Mouse (Mus musculus): ENCODE measurements around the gene Wipi2. TPM values are rescaled to one million over a fixed set of nuclear protein-coding genes. Genes with fewer than 3 reads are reported as not detected.

Gene Wipi2
- total and polyA plus RNA-seq, 2 experiments from 2014 or later = 19.6 to 37.2 TPM

- H3K9ac ChIP-seq (replicated peaks; ENCODE audit: low read depth, low read length) = no peak overlapping the region
- H3K27me3 ChIP-seq (ENCODE audit: control insufficient read depth, insufficient read depth, low read length) = no peaks in the 10 kb centered on the region
- 72% methylated on average over 3 of the region's 3 CpGs for WGBS
- DNase-seq (ENCODE audit: low spot score) (no peak), ATAC-seq (ENCODE audit: insufficient read depth, low read depth) (no peak)
- TF ChIP-seq EP300 (IDR thresholded peaks at IDR 0.05; ENCODE audit: low read depth) = no peak
- no peak for TF ChIP-seq CTCF (IDR thresholded peaks at IDR 0.05; ENCODE audit: low read depth)
- H3K36me3 ChIP-seq (replicated peaks; ENCODE audit: control insufficient read depth, insufficient read depth, low read length) = no peaks in the 10 kb centered on the region
- H3K4me1 ChIP-seq (ENCODE audit: control insufficient read depth, insufficient read depth) = no peaks in the 10 kb centered on the region
- H3K27ac ChIP-seq (ENCODE audit: low read depth) = no peak overlapping the region
- H3K4me3 ChIP-seq (ENCODE audit: low read depth, low read length) = no peak overlapping the region
- no peak overlapping the region for H3K4me2 ChIP-seq (ENCODE audit: low read depth, low read length)
- H3K9me3 ChIP-seq (replicated peaks; ENCODE audit: control insufficient read depth, low read length) = no peaks in the 10 kb centered on the region
These were observed 31.8 kb upstream of the Wipi2 start for GRCm38 (mm10) chr5:142595698-142596097.

- H3K4me1 ChIP-seq (ENCODE audit: control insufficient read depth, insufficient read depth) = no peaks in the 10 kb centered on the region
- H3K9me3 ChIP-seq (replicated peaks; ENCODE audit: control insufficient read depth, low read length) = no peaks in the 10 kb centered on the region
- no peak overlapping the region for H3K4me3 ChIP-seq (ENCODE audit: low read depth, low read length)
- no peaks in the 10 kb centered on the region for H3K27me3 ChIP-seq (ENCODE audit: control insufficient read depth, insufficient read depth, low read length)
- no peak overlapping the region for H3K4me2 ChIP-seq (ENCODE audit: low read depth, low read length)
- WGBS = 71% methylated on average over 6 of the region's 6 CpGs
- no peaks in the 10 kb centered on the region for H3K36me3 ChIP-seq (replicated peaks; ENCODE audit: control insufficient read depth, insufficient read depth, low read length)
- H3K27ac ChIP-seq (ENCODE audit: low read depth) = no peak overlapping the region
- H3K9ac ChIP-seq (replicated peaks; ENCODE audit: low read depth, low read length) = no peak overlapping the region
- no peak for ATAC-seq (ENCODE audit: insufficient read depth, low read depth)
- DNase-seq (ENCODE audit: low spot score) = no peak
- TF ChIP-seq CTCF (IDR thresholded peaks at IDR 0.05; ENCODE audit: low read depth) (no peak), EP300 (IDR thresholded peaks at IDR 0.05; ENCODE audit: low read depth) (no peak)
These were observed 30.8 kb upstream of the Wipi2 start for GRCm38 (mm10) chr5:142596723-142597122.

- ATAC-seq (ENCODE audit: insufficient read depth, low read depth) = no peak
- Histone ChIP-seq H3K4me1 (ENCODE audit: control insufficient read depth, insufficient read depth) (no peaks in the 10 kb centered on the region), H3K36me3 (replicated peaks; ENCODE audit: control insufficient read depth, insufficient read depth, low read length) (no peaks in the 10 kb centered on the region), H3K4me3 (ENCODE audit: low read depth, low read length) (no peak overlapping the region), H3K9ac (replicated peaks; ENCODE audit: low read depth, low read length) (no peak overlapping the region), H3K9me3 (replicated peaks; ENCODE audit: control insufficient read depth, low read length) (no peaks in the 10 kb centered on the region), H3K4me2 (ENCODE audit: low read depth, low read length) (no peak overlapping the region), H3K27me3 (ENCODE audit: control insufficient read depth, insufficient read depth, low read length) (no peaks in the 10 kb centered on the region), H3K27ac (ENCODE audit: low read depth) (no peak overlapping the region)
- TF ChIP-seq CTCF (IDR thresholded peaks at IDR 0.05; ENCODE audit: low read depth) = no peak
- TF ChIP-seq EP300 (IDR thresholded peaks at IDR 0.05; ENCODE audit: low read depth) = no peak
- no peak for DNase-seq (ENCODE audit: low spot score)
- 62% methylated on average over 6 of the region's 6 CpGs for WGBS
These were observed 29.7 kb upstream of the Wipi2 start for GRCm38 (mm10) chr5:142597648-142598390.

- no peaks in the 10 kb centered on the region for H3K36me3 ChIP-seq (replicated peaks; ENCODE audit: control insufficient read depth, insufficient read depth, low read length)
- DNase-seq (ENCODE audit: low spot score) (no peak), ATAC-seq (ENCODE audit: insufficient read depth, low read depth) (no peak)
- H3K27me3 ChIP-seq (ENCODE audit: control insufficient read depth, insufficient read depth, low read length) = peaks cover 29% of the 10 kb centered on the region
- no peak overlapping the region for H3K27ac ChIP-seq (ENCODE audit: low read depth)
- no peak overlapping the region for H3K9ac ChIP-seq (replicated peaks; ENCODE audit: low read depth, low read length)
- 0 out of 2 replicates have a peak, but pooled peaks cover 4% of the 10 kb centered on the region for H3K4me1 ChIP-seq (ENCODE audit: control insufficient read depth, insufficient read depth)
- no peak overlapping the region for H3K4me3 ChIP-seq (ENCODE audit: low read depth, low read length)
- WGBS = 75% methylated on average over 7 of the region's 7 CpGs
- TF ChIP-seq CTCF (IDR thresholded peaks at IDR 0.05; ENCODE audit: low read depth) (no peak), EP300 (IDR thresholded peaks at IDR 0.05; ENCODE audit: low read depth) (no peak)
- no peaks in the 10 kb centered on the region for H3K9me3 ChIP-seq (replicated peaks; ENCODE audit: control insufficient read depth, low read length)
- no peak overlapping the region for H3K4me2 ChIP-seq (ENCODE audit: low read depth, low read length)
These were observed 23.1 kb upstream of the Wipi2 start for GRCm38 (mm10) chr5:142604379-142604778.

DNA sequence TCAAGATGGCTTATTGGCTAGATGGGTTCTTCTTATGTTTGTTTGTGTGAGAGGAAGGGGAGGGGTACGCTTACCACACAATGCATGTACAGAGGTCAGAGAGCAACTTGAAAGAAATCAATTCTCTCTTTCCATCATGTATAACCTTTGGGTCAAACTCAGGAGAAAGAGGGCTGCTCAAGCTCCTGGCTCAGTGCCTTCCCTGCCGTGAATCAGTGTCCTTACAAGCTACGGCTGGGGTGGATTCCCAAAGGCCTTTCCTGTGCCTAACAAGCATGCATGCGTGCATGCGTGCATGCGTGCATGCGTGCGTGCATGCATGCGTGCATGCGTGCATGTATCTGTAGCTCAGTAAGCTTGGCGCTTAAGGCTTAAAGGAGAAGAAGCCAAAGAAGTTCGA is 22.2 kb upstream of the Wipi2 start:
- H3K27me3 ChIP-seq (ENCODE audit: control insufficient read depth, insufficient read depth, low read length) = peaks cover 35% of the 10 kb centered on the region

More for the DNA sequence above, 22.2 kb upstream of the Wipi2 start:
- no peak overlapping the region for H3K9ac ChIP-seq (replicated peaks; ENCODE audit: low read depth, low read length)
- H3K27ac ChIP-seq (ENCODE audit: low read depth) = no peak overlapping the region
- WGBS = 88% methylated on average over 12 of the region's 12 CpGs
- TF ChIP-seq EP300 (IDR thresholded peaks at IDR 0.05; ENCODE audit: low read depth) = no peak
- no peak for TF ChIP-seq CTCF (IDR thresholded peaks at IDR 0.05; ENCODE audit: low read depth)
- H3K4me3 ChIP-seq (ENCODE audit: low read depth, low read length) = no peak overlapping the region
- no peaks in the 10 kb centered on the region for H3K36me3 ChIP-seq (replicated peaks; ENCODE audit: control insufficient read depth, insufficient read depth, low read length)
- DNase-seq (ENCODE audit: low spot score) (no peak), ATAC-seq (ENCODE audit: insufficient read depth, low read depth) (no peak)
- H3K4me1 ChIP-seq (ENCODE audit: control insufficient read depth, insufficient read depth) = 0 out of 2 replicates have a peak, but pooled peaks cover 4% of the 10 kb centered on the region
- no peak overlapping the region for H3K4me2 ChIP-seq (ENCODE audit: low read depth, low read length)
- no peaks in the 10 kb centered on the region for H3K9me3 ChIP-seq (replicated peaks; ENCODE audit: control insufficient read depth, low read length)
